Mouse (Mus musculus) liver, embryonic 15.5 days (tissue): Measurements from ENCODE around the gene Soat1. TPM values are rescaled to one million over a fixed set of nuclear protein-coding genes. Genes with fewer than 3 reads are reported as not detected.
A peak's percentile ranks its signal among the peaks of the same experiment; 100 is the strongest.
"Not testable (repeated sequence)": the region's sequence is repeated elsewhere in the genome, so short reads cannot be mapped to it uniquely, and the experiment has no call there.

Experiments
- ATAC-seq: fragments of 200-750 bp; cut with Nextera tagmentation; 2 replicates; pipeline ENCODE4 v1.8.0; 2017; ENCODE audit warnings: moderate number of reproducible peaks, mild to moderate bottlenecking, moderate library complexity; ENCODE audit not compliant: insufficient read depth
- H3K27ac ChIP-seq: fragments of 300-500 bp; sonication (generic); replicated peaks from 2 replicates; pipeline ENCODE4 v1.5.1; 2015; ENCODE audit warnings: mild to moderate bottlenecking, inconsistent platforms
- H3K27me3 ChIP-seq: fragments of 300-500 bp; sonication (generic); 2 replicates; pipeline ENCODE4 v1.6.1; 2015; ENCODE audit warnings: mild to moderate bottlenecking, inconsistent platforms
- H3K36me3 ChIP-seq: fragments of 300-500 bp; sonication (generic); replicated peaks from 2 replicates; pipeline ENCODE4 v1.6.1; 2015; ENCODE audit warnings: moderate library complexity, mild to moderate bottlenecking, inconsistent platforms
- H3K4me1 ChIP-seq: fragments of 300-500 bp; sonication (generic); replicated peaks from 2 replicates; pipeline ENCODE4 v1.6.1; 2015; ENCODE audit warnings: inconsistent platforms
- H3K4me2 ChIP-seq: fragments of 300-500 bp; sonication (generic); 2 replicates; pipeline ENCODE4 v1.6.1; 2015; ENCODE audit warnings: moderate library complexity, mild to moderate bottlenecking, inconsistent platforms
- H3K4me3 ChIP-seq: fragments of 300-500 bp; sonication (generic); replicated peaks from 2 replicates; pipeline ENCODE4 v1.5.1; 2015; ENCODE audit warnings: mild to moderate bottlenecking, inconsistent platforms
- H3K9ac ChIP-seq: fragments of 300-500 bp; sonication (generic); 2 replicates; pipeline ENCODE4 v1.6.1; 2015; ENCODE audit warnings: moderate library complexity, mild to moderate bottlenecking, inconsistent platforms
- H3K9me3 ChIP-seq: fragments of 300-500 bp; sonication (generic); replicated peaks from 2 replicates; pipeline ENCODE4 v1.6.1; 2016; ENCODE audit warnings: inconsistent platforms
- WGBS: fragments of 180-500 bp; shearing (Covaris S2); methylation state at CpG from one replicate; pipeline ENCODE4 v1.1.7; 2015; ENCODE audit warnings: mixed read lengths; ENCODE audit not compliant: insufficient replicate concordance; 5-methylcytosine and 5-hydroxymethylcytosine counted together
- polyA plus RNA-seq: library from polyadenylated mRNA; unstranded; fragments of >200 nt; fragmentation: Nextera tagmentation; extraction: Ambion mirVana; gene quantifications from 2 replicates; pipeline ENCODE4 v1.2.1, GENCODE M21; 2015

Soat1 gene
- 20.5 and 22.3 TPM in 2 replicates for polyA plus RNA-seq

- Histone ChIP-seq H3K27me3 (peaks cover 25% of the 10 kb centered on the region), H3K4me1 (peaks cover 23% of the 10 kb centered on the region), H3K9me3 (no peaks in the 10 kb centered on the region), H3K36me3 (no peaks in the 10 kb centered on the region), H3K9ac (peak within 1 kb of the TSS; percentile 51), H3K27ac (peak within 1 kb of the TSS; percentile 64), H3K4me2 (peak within 1 kb of the TSS; percentile 73), H3K4me3 (peak within 1 kb of the TSS; percentile 66)
- under 1% methylated on average over 44 of the region's 46 CpGs for WGBS
- ATAC-seq: peak; percentile 81
These were observed at the start of gene Soat1 for GRCm38 (mm10) chr1:156473961-156474503. Gene Soat1, minus strand, starts transcription at chr1:156474331.

- not testable (repeated sequence) for H3K4me2 ChIP-seq, H3K27me3 ChIP-seq, H3K9ac ChIP-seq, H3K9me3 ChIP-seq, H3K4me1 ChIP-seq, H3K27ac ChIP-seq, H3K36me3 ChIP-seq, H3K4me3 ChIP-seq
- ATAC-seq: peak; percentile 64; the same call in 1 of the 2 replicates
- WGBS: 90% methylated on average over 22 of the region's 22 CpGs
These were observed 49.7 kb upstream of the Soat1 start, which contains the start of gene Gm10031 for GRCm38 (mm10) chr1:156523842-156524241. Gene Gm10031, plus strand, starts transcription at chr1:156524012.

DNA sequence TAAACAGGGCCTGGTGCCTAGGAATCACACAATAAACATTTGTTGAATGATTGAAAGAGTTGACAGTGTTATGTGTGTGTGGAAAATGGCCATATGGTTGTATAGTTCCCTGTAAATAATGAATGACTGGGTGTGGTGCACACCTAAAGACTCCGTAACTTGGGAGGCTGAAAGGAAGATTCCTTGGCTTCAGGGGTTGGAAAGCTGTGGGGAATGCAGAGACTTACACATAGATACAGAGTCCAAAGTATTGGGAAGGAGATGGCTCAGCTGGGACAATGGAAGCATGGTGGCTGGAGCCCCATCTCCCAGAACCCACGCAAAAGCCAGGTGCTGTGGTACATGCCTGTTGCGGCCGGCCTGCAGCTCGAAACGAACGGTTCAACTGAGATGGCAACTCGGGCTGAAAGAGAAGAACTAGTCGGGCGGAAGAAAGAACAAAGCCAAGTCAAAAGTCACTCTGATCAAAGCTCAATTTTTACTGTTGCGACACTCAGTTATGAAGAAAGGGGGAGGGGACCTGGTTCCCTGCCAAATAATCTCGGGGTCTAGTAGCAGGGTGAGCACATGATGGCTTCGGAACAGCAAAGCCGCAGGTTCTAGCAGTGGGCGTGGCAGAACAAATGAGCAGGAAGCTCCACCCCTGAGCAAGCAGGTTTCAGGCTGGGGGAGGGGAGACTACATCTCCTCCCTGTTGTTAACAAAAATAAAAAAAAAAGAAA is 47.8 kb upstream of the Soat1 start:
- no peak overlapping the region for H3K27ac ChIP-seq
- peak overlapping the region; percentile 18; the same call in 1 of the 2 replicates for H3K4me2 ChIP-seq
- 55% methylated on average over 15 of the region's 15 CpGs for WGBS
- H3K9me3 ChIP-seq: no peaks in the 10 kb centered on the region
- H3K9ac ChIP-seq: no peak overlapping the region
- H3K27me3 ChIP-seq: no peaks in the 10 kb centered on the region
- no peaks in the 10 kb centered on the region for H3K36me3 ChIP-seq
- no peak overlapping the region for H3K4me3 ChIP-seq
- ATAC-seq: no peak
- peaks cover 5% of the 10 kb centered on the region; the same call in 1 of the 2 replicates for H3K4me1 ChIP-seq

GRCm38 (mm10) chr1:156520136-156520780 is 46.1 kb upstream of the Soat1 start:
- no peaks in the 10 kb centered on the region for H3K9me3 ChIP-seq
- peaks cover 5% of the 10 kb centered on the region; the same call in 1 of the 2 replicates for H3K4me1 ChIP-seq
- no peak overlapping the region for H3K9ac ChIP-seq
- no peak overlapping the region for H3K4me2 ChIP-seq
- H3K27me3 ChIP-seq: no peaks in the 10 kb centered on the region
- no peak for ATAC-seq
- H3K36me3 ChIP-seq: no peaks in the 10 kb centered on the region
- no peak overlapping the region for H3K27ac ChIP-seq
- no peak overlapping the region for H3K4me3 ChIP-seq
- WGBS: 60% methylated on average over 3 of the region's 3 CpGs

- Histone ChIP-seq H3K27ac (no peak overlapping the region), H3K27me3 (no peaks in the 10 kb centered on the region), H3K4me1 (no peaks in the 10 kb centered on the region), H3K4me3 (no peak overlapping the region), H3K4me2 (no peak overlapping the region), H3K9me3 (no peaks in the 10 kb centered on the region), H3K36me3 (no peaks in the 10 kb centered on the region), H3K9ac (no peak overlapping the region)
- no peak for ATAC-seq
- 64% methylated on average over 3 of the region's 3 CpGs for WGBS
These were observed 33.6 kb upstream of the Soat1 start for GRCm38 (mm10) chr1:156507753-156508152.

- 75% methylated on average over 2 of the region's 2 CpGs for WGBS
- no peak overlapping the region for H3K9ac ChIP-seq
These were observed 31.8 kb upstream of the Soat1 start for GRCm38 (mm10) chr1:156505901-156506300.

GRCm38 (mm10) chr1:156504945-156505523 is 30.9 kb upstream of the Soat1 start:
- 49% methylated on average over 5 of the region's 5 CpGs for WGBS
- no peaks in the 10 kb centered on the region for H3K4me1 ChIP-seq
- H3K4me2 ChIP-seq: no peak overlapping the region
- H3K9me3 ChIP-seq: no peaks in the 10 kb centered on the region
- H3K4me3 ChIP-seq: no peak overlapping the region
- no peaks in the 10 kb centered on the region for H3K36me3 ChIP-seq
- no peak overlapping the region for H3K9ac ChIP-seq
- H3K27ac ChIP-seq: no peak overlapping the region
- ATAC-seq: no peak
- no peaks in the 10 kb centered on the region for H3K27me3 ChIP-seq

More at GRCm38 (mm10) chr1:156505901-156506300, 31.8 kb upstream of the Soat1 start:
- no peak overlapping the region for H3K4me3 ChIP-seq
- no peak overlapping the region for H3K4me2 ChIP-seq
- no peaks in the 10 kb centered on the region for H3K9me3 ChIP-seq
- no peaks in the 10 kb centered on the region for H3K36me3 ChIP-seq
- no peak for ATAC-seq
- no peak overlapping the region for H3K27ac ChIP-seq
- H3K27me3 ChIP-seq: no peaks in the 10 kb centered on the region
- H3K4me1 ChIP-seq: no peaks in the 10 kb centered on the region

- no peaks in the 10 kb centered on the region for H3K27me3 ChIP-seq
- no peak overlapping the region for H3K9ac ChIP-seq
- H3K4me3 ChIP-seq: no peak overlapping the region
- H3K9me3 ChIP-seq: no peaks in the 10 kb centered on the region
- H3K36me3 ChIP-seq: no peaks in the 10 kb centered on the region
- no peak overlapping the region for H3K27ac ChIP-seq
- H3K4me1 ChIP-seq: no peaks in the 10 kb centered on the region
- no peak overlapping the region for H3K4me2 ChIP-seq
- ATAC-seq: no peak
- WGBS: 56% methylated on average over 5 of the region's 5 CpGs
These were observed 22.8 kb upstream of the Soat1 start for GRCm38 (mm10) chr1:156496910-156497309.

- no peak for ATAC-seq
- Histone ChIP-seq H3K4me2 (no peak overlapping the region), H3K9ac (no peak overlapping the region), H3K9me3 (no peaks in the 10 kb centered on the region), H3K27ac (no peak overlapping the region), H3K4me1 (no peaks in the 10 kb centered on the region), H3K36me3 (no peaks in the 10 kb centered on the region), H3K4me3 (no peak overlapping the region), H3K27me3 (no peaks in the 10 kb centered on the region)
- 72% methylated on average over 8 of the region's 8 CpGs for WGBS
These were observed 20.9 kb upstream of the Soat1 start for GRCm38 (mm10) chr1:156495025-156495424.

DNA sequence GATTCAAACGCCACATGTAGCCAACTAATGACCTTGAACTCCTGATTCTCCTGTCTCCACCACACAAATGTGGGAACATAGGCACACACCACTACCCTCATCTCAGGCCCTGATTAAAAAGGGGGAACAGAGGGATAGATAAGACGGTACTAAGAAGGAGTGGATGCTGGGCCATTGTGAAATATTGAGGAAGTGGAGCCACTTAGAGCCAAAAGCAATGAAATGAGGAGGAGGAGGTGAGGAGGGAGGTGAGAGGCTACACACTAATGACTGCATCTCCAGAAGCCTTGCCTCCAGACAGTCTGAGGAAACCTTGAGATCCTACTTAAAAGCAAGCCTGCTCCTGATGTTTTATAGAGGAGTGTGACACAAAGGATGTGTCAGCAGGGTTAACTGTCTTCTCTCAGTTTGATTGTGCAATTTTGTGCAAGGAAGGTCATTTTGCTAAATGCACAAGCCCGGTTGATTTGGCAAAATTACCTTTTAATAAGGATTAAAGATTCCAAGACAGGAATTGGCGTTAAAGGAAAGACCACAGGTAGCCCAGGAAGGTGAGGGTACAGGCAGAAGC is 17.2 kb upstream of the Soat1 start:
- Histone ChIP-seq H3K4me2 (no peak overlapping the region), H3K27me3 (no peaks in the 10 kb centered on the region), H3K4me3 (no peak overlapping the region), H3K36me3 (no peaks in the 10 kb centered on the region), H3K4me1 (no peaks in the 10 kb centered on the region), H3K9me3 (no peaks in the 10 kb centered on the region), H3K9ac (no peak overlapping the region), H3K27ac (no peak overlapping the region)
- WGBS: 43% methylated on average over 4 of the region's 4 CpGs
- ATAC-seq: no peak

GRCm38 (mm10) chr1:156488031-156488430 is 13.9 kb upstream of the Soat1 start:
- WGBS: 63% methylated on average over 5 of the region's 5 CpGs
- H3K4me3 ChIP-seq: no peak overlapping the region
- H3K9ac ChIP-seq: no peak overlapping the region
- no peak overlapping the region for H3K4me2 ChIP-seq
- H3K36me3 ChIP-seq: no peaks in the 10 kb centered on the region
- no peaks in the 10 kb centered on the region for H3K9me3 ChIP-seq
- no peaks in the 10 kb centered on the region for H3K4me1 ChIP-seq
- ATAC-seq: no peak
- no peaks in the 10 kb centered on the region for H3K27me3 ChIP-seq
- H3K27ac ChIP-seq: no peak overlapping the region
